Mouse (Mus musculus): ENCODE measurements around the gene Rae1.

DNA sequence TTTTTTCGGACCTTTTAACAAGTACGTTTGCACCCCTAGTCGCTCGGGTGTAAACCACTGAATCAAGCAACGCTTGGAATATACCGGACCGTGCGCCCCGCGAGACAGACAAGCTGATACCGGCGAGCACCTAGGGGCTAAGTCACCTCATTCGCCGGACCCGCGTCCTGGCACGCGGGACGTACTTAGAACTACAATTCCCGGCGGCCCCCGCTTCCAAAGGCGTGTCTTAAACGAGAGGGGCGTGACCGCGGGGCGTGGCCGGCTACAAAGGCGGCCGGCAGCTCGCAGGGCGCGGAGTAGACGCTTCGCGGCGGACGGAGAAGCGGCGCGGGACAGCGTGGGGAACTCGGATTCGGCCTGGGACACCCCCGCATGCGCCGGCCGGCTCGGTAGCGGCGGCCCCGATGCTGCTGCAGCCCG is 21.7 kb downstream of the Rae1 start:
- 0 out of 2 replicates have a peak, but pooled peaks have one; percentile 52 for TF ChIP-seq ZNF384 (IDR thresholded peaks at IDR 0.05; ENCODE audit: low read depth, low read length)
- no peak for TF ChIP-seq ZC3H11A (IDR thresholded peaks at IDR 0.05; ENCODE audit: borderline replicate concordance, low read depth, low read length)
- no peak for TF ChIP-seq MAFK (IDR thresholded peaks at IDR 0.05; ENCODE audit: insufficient read depth, low read depth, low read length)
